In the genomic region with DNA sequence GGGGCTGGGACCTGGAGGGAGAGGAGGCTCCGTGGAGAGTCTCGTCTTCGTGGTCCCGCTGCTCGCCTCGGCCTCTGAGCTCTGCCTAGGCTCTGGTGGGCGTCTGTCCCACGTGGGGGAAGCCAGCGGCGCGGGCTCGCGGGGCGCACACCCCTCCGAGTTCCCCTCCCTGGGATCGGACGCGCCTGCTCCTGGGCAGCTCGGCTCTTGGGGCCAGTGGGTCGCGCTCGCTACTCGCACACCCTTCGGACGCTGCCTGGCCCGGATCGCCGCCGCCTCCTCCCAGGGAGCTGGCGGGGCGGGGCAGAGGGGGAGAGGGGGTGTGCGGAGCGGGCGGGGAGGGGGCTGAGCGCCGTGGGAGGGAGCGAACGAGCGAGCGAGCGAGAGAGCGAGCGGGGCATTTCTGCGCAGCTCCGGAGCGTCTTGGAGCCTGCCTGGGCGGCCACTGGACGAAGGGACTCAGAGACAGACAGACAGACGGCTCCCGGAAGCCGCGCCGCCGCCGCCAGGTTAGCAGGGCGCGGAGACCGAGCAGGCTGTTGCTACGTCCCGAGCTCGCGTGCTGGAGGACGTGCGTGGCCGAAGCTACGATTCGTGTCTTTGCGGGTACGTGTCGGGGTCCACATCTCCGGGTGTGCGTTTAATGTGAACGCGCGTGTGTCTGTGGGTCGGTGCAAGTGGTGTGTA, we compare ENCODE assay signal across 8 mouse cellular contexts. TPM values are rescaled to one million over a fixed set of nuclear protein-coding genes. Genes with fewer than 3 reads are reported as not detected.
DNase-seq lines count a peak whose midpoint lies in the region; ATAC-seq and TF ChIP-seq lines count a peak whose summit lies in the region.

Gene Epb41l1, plus strand, starts transcription at position 216 of the 687 bp plus-strand sequence.

- H3K9me3 ChIP-seq in embryonic facial prominence, embryonic 12.5 days, result no peaks in the 10 kb centered on the region
- no peaks in the 10 kb centered on the region for H3K9me3 ChIP-seq in heart, embryonic 16.5 days (replicated peaks; ENCODE audit: control insufficient read depth, low read length)
- H3K9me3 ChIP-seq in neural tube, embryonic 13.5 days, result no peaks in the 10 kb centered on the region

- peak; percentile 43; the same call in 1 of the 2 replicates for ATAC-seq in embryonic facial prominence, embryonic 12.5 days (ENCODE audit: insufficient number of reproducible peaks, insufficient read depth, low FRiP score, low TSS enrichment)
- peak; percentile 54 for ATAC-seq in heart, embryonic 16.5 days (replicated peaks; ENCODE audit: extremely low read depth, insufficient read depth, low FRiP score)
- peak; percentile 66 for ATAC-seq in neural tube, embryonic 13.5 days (ENCODE audit: low read depth)

- H3K4me1 ChIP-seq in embryonic facial prominence, embryonic 12.5 days, result peaks cover 21% of the 10 kb centered on the region
- H3K4me1 ChIP-seq in heart, embryonic 16.5 days (ENCODE audit: control insufficient read depth, insufficient read depth, low read length), result peaks cover 15% of the 10 kb centered on the region; the same call in 1 of the 2 replicates
- H3K4me1 ChIP-seq in lung, adult 2 months (ENCODE audit: control insufficient read depth, insufficient read depth, low read length), result peaks cover 4% of the 10 kb centered on the region; the same call in 1 of the 2 replicates
- peaks cover 37% of the 10 kb centered on the region for H3K4me1 ChIP-seq in neural tube, embryonic 13.5 days (replicated peaks)

- DNase-seq in CD4-positive, CD25-positive, alpha-beta regulatory T cell, adult 2 months (ENCODE audit: low read depth, low spot score), result peak; percentile 62
- DNase-seq in adipocyte (ENCODE audit: low spot score), result peak; percentile 20
- DNase-seq in kidney, postnatal 14 days, result peak; percentile 79
- peak; percentile 64 for DNase-seq in lung, adult 2 months
- peak; percentile 45 for DNase-seq in urinary bladder, postnatal 25 days (ENCODE audit: low spot score)

- TF ChIP-seq CTCF in lung, adult 2 months (IDR thresholded peaks at IDR 0.05; ENCODE audit: insufficient read depth, low read length), result no peak

- H3K4me3 ChIP-seq in embryonic facial prominence, embryonic 12.5 days, result peak within 1 kb of the TSS; percentile 66
- peak within 1 kb of the TSS; percentile 56 for H3K4me3 ChIP-seq in heart, embryonic 16.5 days (ENCODE audit: low read length)
- H3K4me3 ChIP-seq in lung, adult 2 months (replicated peaks; ENCODE audit: extremely low read depth, low read depth, low read length), result peak within 1 kb of the TSS; percentile 67
- peak within 1 kb of the TSS; percentile 73 for H3K4me3 ChIP-seq in neural tube, embryonic 13.5 days

- peak within 1 kb of the TSS; percentile 68 for H3K9ac ChIP-seq in embryonic facial prominence, embryonic 12.5 days
- peak within 1 kb of the TSS; percentile 72 for H3K9ac ChIP-seq in heart, embryonic 16.5 days (ENCODE audit: low read length)
- H3K9ac ChIP-seq in neural tube, embryonic 13.5 days, result peak within 1 kb of the TSS; percentile 82

- no peaks in the 10 kb centered on the region for H3K36me3 ChIP-seq in embryonic facial prominence, embryonic 12.5 days
- H3K36me3 ChIP-seq in heart, embryonic 16.5 days (ENCODE audit: control insufficient read depth, insufficient read depth), result no peaks in the 10 kb centered on the region
- no peaks in the 10 kb centered on the region for H3K36me3 ChIP-seq in neural tube, embryonic 13.5 days

- 0 out of 2 replicates have a peak, but pooled peaks have one; percentile 15 for TF ChIP-seq POLR2A in lung, adult 2 months (IDR thresholded peaks at IDR 0.05; ENCODE audit: borderline replicate concordance, extremely low read depth, low read depth, low read length)

- H3K27ac ChIP-seq in embryonic facial prominence, embryonic 12.5 days, result peak within 1 kb of the TSS; percentile 46; the same call in 1 of the 2 replicates
- no peak within 1 kb of the TSS for H3K27ac ChIP-seq in heart, embryonic 16.5 days (ENCODE audit: low read length)
- H3K27ac ChIP-seq in neural tube, embryonic 13.5 days (replicated peaks), result peak within 1 kb of the TSS; percentile 91

- H3K4me2 ChIP-seq in embryonic facial prominence, embryonic 12.5 days (replicated peaks), result peak within 1 kb of the TSS; percentile 98
- peak within 1 kb of the TSS; percentile 98 for H3K4me2 ChIP-seq in heart, embryonic 16.5 days (ENCODE audit: low read depth, low read length)
- peak within 1 kb of the TSS; percentile 78 for H3K4me2 ChIP-seq in neural tube, embryonic 13.5 days

- WGBS in embryonic facial prominence, embryonic 12.5 days, result under 1% methylated on average over 76 of the region's 76 CpGs
- under 1% methylated on average over 69 of the region's 76 CpGs for WGBS in heart, embryonic 16.5 days
- WGBS in lung, adult 2 months, result under 1% methylated on average over 61 of the region's 76 CpGs
- under 1% methylated on average over 71 of the region's 76 CpGs for WGBS in neural tube, embryonic 13.5 days

- H3K27me3 ChIP-seq in embryonic facial prominence, embryonic 12.5 days, result peaks cover 49% of the 10 kb centered on the region
- H3K27me3 ChIP-seq in heart, embryonic 16.5 days (ENCODE audit: control insufficient read depth, insufficient read depth, low read length), result peaks cover 30% of the 10 kb centered on the region
- H3K27me3 ChIP-seq in neural tube, embryonic 13.5 days, result peaks cover 58% of the 10 kb centered on the region

RNA-seq across cellular contexts. Expression of gene Epb41l1, which starts in this region (rescaled TPM):
- polyA plus RNA-seq in embryonic facial prominence, embryonic 12.5 days (2016; fragmentation: Nextera tagmentation; extraction: Ambion mirVana), result 3.6 TPM in 2 replicates
- polyA plus RNA-seq in heart, embryonic 16.5 days (2015; fragmentation: Nextera tagmentation; extraction: Ambion mirVana), result 0.76 and 0.94 TPM in 2 replicates
- polyA plus RNA-seq in lung, adult 2 months (2012; rRNA removed), result 24.7 and 25.1 TPM in 2 replicates
- polyA plus RNA-seq in neural tube, embryonic 13.5 days (2015; fragmentation: Nextera tagmentation; extraction: Ambion mirVana), result 7.8 and 9.4 TPM in 2 replicates

Comparison
In these comparisons a context has a peak if more than half of its experiments do, and no peak if none do; other contexts are left out.
1. Peak in ATAC-seq, H3K4me3 ChIP-seq, H3K9ac ChIP-seq and H3K4me2 ChIP-seq in heart, embryonic 16.5 days; RNA of the gene not detected or under 1 TPM.
2. DNase-seq: peak in every context shown above with its lines; median percentile 79 in kidney, postnatal 14 days; 64 in lung, adult 2 months; 62 in CD4-positive, CD25-positive, alpha-beta regulatory T cell, adult 2 months; 45 in urinary bladder, postnatal 25 days; 20 in adipocyte.